Mouse (Mus musculus): ENCODE measurements at regions not wholly inside any gene's neighbourhood (a gene's known extent, or its start where the extent isn't known, plus 50 kb on each side); places are given as distances from the start of the nearest gene placed in this dataset.

DNA sequence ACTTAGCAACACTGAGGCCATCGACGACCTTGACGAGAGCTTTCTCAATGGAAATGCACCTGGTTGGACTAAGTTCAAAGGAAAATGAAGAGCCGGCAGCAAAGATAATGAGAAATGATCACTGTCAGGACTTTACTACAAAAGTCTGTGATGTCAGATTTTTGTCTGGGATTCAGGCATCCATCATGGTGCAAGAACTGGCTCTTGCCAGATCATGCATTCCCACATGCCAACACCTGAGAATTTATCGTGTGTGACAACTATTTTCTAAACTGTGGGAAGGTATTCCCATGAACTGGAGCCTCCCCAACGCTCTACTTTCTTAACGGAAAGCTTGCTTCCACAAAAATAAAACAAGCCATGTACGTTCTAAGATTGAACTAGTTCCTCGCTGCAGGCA lies 58.1 kb downstream of the Irx6 start:
- no peaks in the 10 kb centered on the region for H3K4me1 ChIP-seq (ENCODE audit: control insufficient read depth, insufficient read depth, insufficient read length, low read length)

DNA sequence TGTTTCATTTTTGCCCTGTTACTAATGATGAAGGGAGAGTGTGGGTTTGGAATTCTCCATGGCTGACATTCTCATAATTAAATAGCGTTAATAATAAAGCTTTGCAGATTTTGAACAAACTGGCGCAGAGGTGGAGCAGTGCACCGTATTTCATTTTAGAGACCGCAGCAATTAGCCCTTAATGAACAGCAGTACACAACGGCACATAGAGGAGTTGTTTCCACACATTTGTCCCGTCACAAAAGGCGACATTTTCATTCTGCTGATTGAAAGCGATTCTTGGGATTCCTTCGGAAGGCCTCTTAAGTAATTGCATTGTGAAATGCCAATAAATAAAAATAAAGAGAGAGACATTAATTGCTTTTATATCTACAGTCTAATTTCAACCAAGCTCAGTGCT lies 61.6 kb downstream of the Irx6 start:
- Histone ChIP-seq H3K4me1 (ENCODE audit: control insufficient read depth, insufficient read depth, insufficient read length, low read length) (no peaks in the 10 kb centered on the region), H3K4me3 (ENCODE audit: insufficient read depth, low read depth, low read length) (no peak overlapping the region)

More for the DNA sequence above, 58.1 kb downstream of the Irx6 start:
- Histone ChIP-seq H3K4me3 (ENCODE audit: insufficient read depth, low read depth, low read length) (no peak overlapping the region), H3K27ac (replicated peaks; ENCODE audit: low read depth, low read length) (no peak overlapping the region)

DNA sequence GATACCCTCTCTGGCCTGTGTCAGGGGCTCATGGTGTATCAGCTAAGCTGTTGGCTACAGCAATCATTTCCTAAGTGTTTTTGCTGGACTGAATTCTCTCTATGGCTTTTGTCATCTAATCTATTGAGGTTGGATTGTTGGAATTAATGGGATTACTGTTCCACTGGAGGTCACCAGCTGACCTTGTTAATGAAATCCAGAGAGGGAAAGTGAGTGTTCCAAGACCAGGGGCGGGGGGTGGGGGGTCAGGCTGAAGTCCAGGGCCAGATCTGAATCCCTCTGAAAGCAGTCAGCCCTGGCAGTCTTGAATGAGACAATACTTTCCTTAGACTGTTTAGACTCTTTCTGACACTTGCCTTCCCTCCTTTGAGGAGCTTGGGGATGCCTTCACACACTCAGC lies 64.0 kb downstream of the Irx6 start:
- no peak overlapping the region for H3K27ac ChIP-seq (replicated peaks; ENCODE audit: low read depth, low read length)
- H3K4me3 ChIP-seq (ENCODE audit: insufficient read depth, low read depth, low read length): no peak overlapping the region

More for the DNA sequence above, 61.6 kb downstream of the Irx6 start:
- no peak overlapping the region for H3K27ac ChIP-seq (replicated peaks; ENCODE audit: low read depth, low read length)

DNA sequence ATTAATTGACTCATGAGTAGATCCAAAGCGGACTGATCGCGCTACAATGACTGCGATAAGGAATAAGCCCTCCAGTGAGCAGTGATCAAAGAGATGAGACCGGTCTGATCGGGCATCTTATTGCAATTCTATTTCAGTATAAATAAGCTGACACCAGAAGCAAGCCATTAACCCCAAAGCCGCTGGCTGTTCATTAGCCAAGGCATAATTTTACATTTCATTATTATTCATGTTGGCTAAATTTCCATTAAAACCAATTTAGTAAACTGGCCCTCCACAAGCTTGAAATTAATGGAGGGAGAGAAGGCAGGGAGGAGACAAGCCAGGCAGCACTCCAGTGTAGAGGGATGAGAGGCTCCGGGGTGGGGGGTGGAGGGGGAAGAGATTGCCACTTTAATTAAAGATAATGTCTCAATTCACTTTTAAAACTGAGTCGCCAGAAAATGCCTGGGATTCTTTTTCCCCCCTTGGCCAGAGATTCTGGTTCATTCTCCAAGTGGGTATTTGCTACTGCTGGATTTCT lies 66.3 kb downstream of the Irx6 start:
- no peak overlapping the region for H3K4me3 ChIP-seq (ENCODE audit: insufficient read depth, low read depth, low read length)
- H3K27ac ChIP-seq (replicated peaks; ENCODE audit: low read depth, low read length): no peak overlapping the region
- H3K4me1 ChIP-seq (ENCODE audit: control insufficient read depth, insufficient read depth, insufficient read length, low read length): no peaks in the 10 kb centered on the region

More for the DNA sequence above, 64.0 kb downstream of the Irx6 start:
- no peaks in the 10 kb centered on the region for H3K4me1 ChIP-seq (ENCODE audit: control insufficient read depth, insufficient read depth, insufficient read length, low read length)

GRCm38 (mm10) chr8:92741836-92742235 lies 67.7 kb downstream of the Irx6 start:
- H3K27ac ChIP-seq (replicated peaks; ENCODE audit: low read depth, low read length): no peak overlapping the region
- no peaks in the 10 kb centered on the region for H3K4me1 ChIP-seq (ENCODE audit: control insufficient read depth, insufficient read depth, insufficient read length, low read length)
- H3K4me3 ChIP-seq (ENCODE audit: insufficient read depth, low read depth, low read length): no peak overlapping the region

DNA sequence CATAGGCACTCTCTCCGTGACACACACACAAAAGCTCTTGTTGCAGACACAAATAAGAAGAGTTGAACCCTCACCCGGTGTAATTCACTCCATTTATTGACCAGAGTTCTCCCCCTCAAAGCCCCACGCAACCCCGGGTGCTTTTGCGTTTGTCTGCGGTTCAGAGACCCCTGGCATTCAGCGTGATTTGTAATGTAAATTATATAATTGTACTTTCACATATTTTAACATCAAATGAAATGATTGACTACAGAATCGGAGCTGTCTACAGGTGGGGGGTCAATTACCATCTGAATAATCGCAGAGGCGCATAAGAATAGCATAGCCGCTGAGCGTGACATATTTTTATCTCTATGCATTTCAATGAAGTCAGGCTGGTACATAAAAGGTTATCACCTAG lies 69.0 kb downstream of the Irx6 start:
- Histone ChIP-seq H3K4me1 (ENCODE audit: control insufficient read depth, insufficient read depth, insufficient read length, low read length) (no peaks in the 10 kb centered on the region), H3K27ac (replicated peaks; ENCODE audit: low read depth, low read length) (no peak overlapping the region), H3K4me3 (ENCODE audit: insufficient read depth, low read depth, low read length) (no peak overlapping the region)

DNA sequence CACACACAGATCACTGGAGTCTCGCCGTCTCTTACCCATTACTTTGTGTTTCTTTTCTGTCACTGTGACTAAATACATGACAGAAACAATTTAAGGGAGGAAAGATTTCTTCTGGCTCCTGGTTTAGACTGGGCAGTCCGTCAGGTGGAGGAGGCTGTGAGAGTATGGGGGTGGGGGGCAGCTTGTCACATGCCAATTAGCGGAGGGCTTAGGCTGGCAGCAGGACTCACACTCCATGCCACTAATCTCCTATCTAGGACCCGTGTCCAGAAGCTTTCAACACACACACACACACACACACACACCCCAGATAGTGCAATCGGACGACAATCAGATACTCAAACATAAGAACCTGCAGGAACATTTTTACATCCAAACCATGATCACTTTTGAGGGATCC lies 73.0 kb downstream of the Irx6 start:
- H3K27ac ChIP-seq (replicated peaks; ENCODE audit: low read depth, low read length): no peak overlapping the region
- H3K4me3 ChIP-seq (ENCODE audit: insufficient read depth, low read depth, low read length): no peak overlapping the region
- no peaks in the 10 kb centered on the region for H3K4me1 ChIP-seq (ENCODE audit: control insufficient read depth, insufficient read depth, insufficient read length, low read length)

DNA sequence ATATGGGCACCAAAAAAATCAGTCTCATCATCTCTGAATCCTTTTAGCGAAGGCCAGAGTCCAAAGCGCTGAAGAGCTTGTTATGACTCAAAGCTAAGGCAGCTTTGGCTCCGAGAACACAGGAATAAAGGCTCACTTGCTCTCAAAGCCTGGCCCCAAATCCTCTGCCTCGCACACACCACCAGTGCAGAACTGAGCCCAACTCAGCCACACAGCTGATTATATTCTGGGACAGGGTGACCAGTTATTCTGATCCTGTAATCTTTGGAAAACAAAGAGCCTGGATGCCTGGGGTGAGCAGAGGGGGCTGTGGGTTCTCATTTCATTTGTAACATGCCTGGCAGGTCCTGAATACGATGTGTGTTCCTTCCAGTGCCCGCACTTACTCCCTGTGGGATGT lies 73.9 kb downstream of the Irx6 start:
- Histone ChIP-seq H3K4me3 (ENCODE audit: insufficient read depth, low read depth, low read length) (no peak overlapping the region), H3K4me1 (ENCODE audit: control insufficient read depth, insufficient read depth, insufficient read length, low read length) (no peaks in the 10 kb centered on the region), H3K27ac (replicated peaks; ENCODE audit: low read depth, low read length) (no peak overlapping the region)

GRCm38 (mm10) chr8:92759848-92760247 lies 67.2 kb upstream of the Mmp2 start:
- Histone ChIP-seq H3K4me1 (ENCODE audit: control insufficient read depth, insufficient read depth, insufficient read length, low read length) (no peaks in the 10 kb centered on the region), H3K27ac (replicated peaks; ENCODE audit: low read depth, low read length) (no peak overlapping the region), H3K4me3 (ENCODE audit: insufficient read depth, low read depth, low read length) (no peak overlapping the region)

DNA sequence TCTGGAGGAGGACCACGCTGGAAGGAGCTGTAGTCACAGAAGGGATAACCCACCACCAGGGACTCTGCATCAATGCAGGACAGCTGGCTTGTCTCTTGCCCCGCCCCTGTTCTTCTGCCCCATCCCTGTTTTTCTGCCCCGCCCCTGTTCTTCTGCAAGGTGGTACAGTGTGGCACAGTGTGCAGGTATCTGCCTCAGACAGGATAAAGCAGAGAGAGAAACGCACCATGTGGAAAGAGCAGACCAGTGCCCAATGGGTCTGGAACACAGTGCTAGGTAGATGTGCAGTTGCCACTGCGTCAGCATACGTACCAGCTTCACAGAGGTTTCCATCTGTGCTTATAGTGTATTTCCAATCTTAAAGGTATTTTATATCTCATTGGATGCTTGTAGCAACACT lies 66.2 kb upstream of the Mmp2 start:
- Histone ChIP-seq H3K4me1 (ENCODE audit: control insufficient read depth, insufficient read depth, insufficient read length, low read length) (no peaks in the 10 kb centered on the region), H3K4me3 (ENCODE audit: insufficient read depth, low read depth, low read length) (no peak overlapping the region), H3K27ac (replicated peaks; ENCODE audit: low read depth, low read length) (no peak overlapping the region)

GRCm38 (mm10) chr8:92761959-92762600 lies 65.0 kb upstream of the Mmp2 start:
- Histone ChIP-seq H3K4me3 (ENCODE audit: insufficient read depth, low read depth, low read length) (no peak overlapping the region), H3K4me1 (ENCODE audit: control insufficient read depth, insufficient read depth, insufficient read length, low read length) (no peaks in the 10 kb centered on the region), H3K27ac (replicated peaks; ENCODE audit: low read depth, low read length) (no peak overlapping the region)

DNA sequence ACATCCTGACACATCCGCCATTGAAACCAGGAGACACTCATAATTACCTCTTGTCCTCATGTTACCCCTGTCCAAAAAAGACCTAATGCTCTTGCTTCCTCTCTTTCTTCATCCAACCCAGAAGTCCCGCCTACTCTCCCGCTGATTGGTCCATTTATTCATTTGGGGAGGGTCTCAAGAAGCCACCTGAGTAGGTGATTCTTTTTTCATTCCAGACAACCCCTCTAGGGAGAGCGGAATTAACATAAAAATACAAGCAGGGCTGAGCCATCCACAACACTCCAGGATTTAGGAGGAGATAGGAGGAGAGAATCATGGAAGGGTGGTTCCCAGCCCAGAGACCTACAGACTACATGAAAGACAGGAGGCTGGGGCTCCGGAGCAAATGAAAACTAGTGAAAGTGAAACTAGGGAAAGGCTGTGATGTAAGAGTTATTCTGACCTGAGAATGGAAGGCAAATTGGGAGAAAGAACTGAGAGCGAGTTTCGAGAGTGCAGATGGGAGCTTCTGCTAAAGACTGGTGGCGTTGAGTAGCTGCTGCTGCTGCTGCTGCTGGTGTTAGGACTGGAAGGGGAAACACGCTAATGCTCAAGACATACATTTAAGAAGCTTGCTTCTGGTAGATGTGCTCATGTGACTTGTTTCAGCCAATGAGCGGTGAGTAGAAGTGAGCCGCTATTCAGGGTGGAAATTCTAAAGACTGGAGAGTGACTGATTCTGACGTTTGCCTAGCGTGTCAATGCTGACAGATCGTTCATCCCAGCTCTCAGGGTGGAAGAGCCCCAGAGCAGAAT lies 55.0 kb upstream of the Mmp2 start:
- no peak overlapping the region for H3K27ac ChIP-seq (replicated peaks; ENCODE audit: low read depth, low read length)
- H3K4me1 ChIP-seq (ENCODE audit: control insufficient read depth, insufficient read depth, insufficient read length, low read length): no peaks in the 10 kb centered on the region
- peak overlapping the region; percentile 41; the same call in 1 of the 2 replicates for H3K4me3 ChIP-seq (ENCODE audit: insufficient read depth, low read depth, low read length)

DNA sequence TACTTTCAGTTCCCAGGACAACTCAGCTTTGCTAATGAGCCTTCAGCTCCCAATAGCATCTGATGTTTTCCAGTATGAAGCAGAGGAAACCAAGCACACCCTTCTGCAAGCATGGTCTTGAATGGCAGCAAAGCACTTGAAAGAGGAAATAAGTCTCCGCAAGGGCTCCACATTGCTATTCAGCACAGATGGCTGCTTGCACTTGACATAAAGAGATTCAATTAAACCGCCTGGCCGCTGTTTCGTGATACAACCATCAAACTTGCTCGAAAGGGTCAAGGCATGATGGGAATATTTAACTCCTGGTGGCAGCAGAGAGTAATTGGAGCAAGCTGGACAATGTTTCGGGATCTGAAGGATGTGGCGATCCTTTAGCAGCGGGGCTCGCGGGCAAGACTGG lies 54.3 kb upstream of the Mmp2 start:
- H3K4me3 ChIP-seq (ENCODE audit: insufficient read depth, low read depth, low read length): no peak overlapping the region
- H3K4me1 ChIP-seq (ENCODE audit: control insufficient read depth, insufficient read depth, insufficient read length, low read length): no peaks in the 10 kb centered on the region
- no peak overlapping the region for H3K27ac ChIP-seq (replicated peaks; ENCODE audit: low read depth, low read length)

GRCm38 (mm10) chr8:92775186-92775585 lies 51.9 kb upstream of the Mmp2 start:
- Histone ChIP-seq H3K4me1 (ENCODE audit: control insufficient read depth, insufficient read depth, insufficient read length, low read length) (no peaks in the 10 kb centered on the region), H3K4me3 (ENCODE audit: insufficient read depth, low read depth, low read length) (no peak overlapping the region), H3K27ac (replicated peaks; ENCODE audit: low read depth, low read length) (no peak overlapping the region)

DNA sequence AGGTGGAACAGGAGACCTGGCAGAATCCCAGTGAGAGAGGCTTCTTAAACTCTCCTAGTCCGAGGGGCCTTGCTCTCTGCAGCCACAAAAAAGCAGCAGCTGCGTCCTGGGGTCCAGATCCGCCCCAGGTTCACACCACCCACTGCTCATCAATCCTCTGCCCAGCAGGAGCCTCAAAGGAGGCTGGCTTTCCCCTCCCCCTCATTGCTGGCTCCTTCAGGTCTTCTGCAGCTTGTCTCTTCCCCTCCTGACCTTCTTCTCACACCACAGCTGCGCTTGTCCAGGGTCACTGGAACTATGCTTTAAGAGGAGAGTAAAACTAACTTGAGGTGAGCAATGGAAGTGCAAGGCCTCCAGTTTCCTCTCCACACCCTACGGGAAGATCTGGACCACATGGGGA lies 50.0 kb upstream of the Mmp2 start:
- no peak overlapping the region for H3K4me3 ChIP-seq (ENCODE audit: insufficient read depth, low read depth, low read length)
- no peak overlapping the region for H3K27ac ChIP-seq (replicated peaks; ENCODE audit: low read depth, low read length)
- no peaks in the 10 kb centered on the region for H3K4me1 ChIP-seq (ENCODE audit: control insufficient read depth, insufficient read depth, insufficient read length, low read length)

All from brown adipose tissue, adult 24 weeks (tissue).